Mouse (Mus musculus) layer of hippocampus, postnatal 25 days (tissue): Measurements from ENCODE around the gene Ankrd39. TPM values are rescaled to one million over a fixed set of nuclear protein-coding genes. Genes with fewer than 3 reads are reported as not detected.

Experiments used
- DNase-seq, 2 experiments: peaks; one replicate each; pipeline ENCODE4 v3.0.0; 2022; ENCODE audit warnings: mixed read lengths in 2 of 2, low spot score in 1 of 2; ENCODE audit errors: extremely low spot score in 1 of 2
- total RNA-seq, 2 experiments: library from RNA; stranded (reverse); gene quantifications; 2 replicates each; pipeline ENCODE4 v1.2.3; 2021

Gene Ankrd39
- total RNA-seq, 2 experiments from 2014 or later = 10.8 to 13.3 TPM

- DNase-seq = no peak
Observed at GRCm38 (mm10) chr1:36534595-36535058, 12.6 kb downstream of the Ankrd39 start.

DNA sequence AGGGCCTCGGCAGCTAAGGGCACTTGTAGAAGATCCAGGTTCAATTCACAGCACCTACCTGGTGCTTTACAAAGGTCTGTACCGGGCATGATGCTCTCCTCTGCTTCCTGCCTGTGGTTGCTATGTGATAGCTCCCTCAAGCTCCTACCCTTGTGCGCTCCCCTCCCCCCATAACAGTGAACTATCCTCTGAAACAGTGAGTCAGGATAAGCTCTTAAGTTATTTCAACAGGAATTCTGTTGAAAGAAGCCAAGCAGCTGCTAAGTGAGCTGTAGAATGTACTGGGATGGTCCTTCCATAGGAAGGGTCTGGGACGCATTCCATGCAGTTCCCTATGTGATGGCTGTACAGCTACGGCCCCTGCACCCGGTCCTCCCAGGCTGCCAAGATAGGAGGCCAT is 13.7 kb downstream of the Ankrd39 start:
- no peak for DNase-seq

DNA sequence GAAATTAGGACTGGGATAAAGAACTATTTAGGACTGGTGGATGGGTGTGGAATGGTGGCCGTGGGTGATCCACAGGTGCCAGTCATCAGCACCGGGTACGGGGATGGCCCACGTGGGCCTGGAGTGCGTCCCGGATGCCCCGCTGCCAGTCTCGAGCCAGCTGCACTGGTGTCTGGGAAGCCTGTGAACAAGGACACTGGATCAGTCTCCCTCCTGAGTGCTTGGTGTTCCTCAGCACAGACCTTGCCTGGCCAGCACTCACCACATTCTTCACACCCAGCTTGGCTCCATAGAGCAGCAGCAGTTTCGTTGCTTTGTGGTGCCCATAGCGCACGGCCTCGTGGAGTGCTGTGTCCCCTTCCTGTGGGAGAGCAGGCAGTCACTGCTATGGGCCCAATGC is 15.8 kb downstream of the Ankrd39 start:
- no peak for DNase-seq

DNA sequence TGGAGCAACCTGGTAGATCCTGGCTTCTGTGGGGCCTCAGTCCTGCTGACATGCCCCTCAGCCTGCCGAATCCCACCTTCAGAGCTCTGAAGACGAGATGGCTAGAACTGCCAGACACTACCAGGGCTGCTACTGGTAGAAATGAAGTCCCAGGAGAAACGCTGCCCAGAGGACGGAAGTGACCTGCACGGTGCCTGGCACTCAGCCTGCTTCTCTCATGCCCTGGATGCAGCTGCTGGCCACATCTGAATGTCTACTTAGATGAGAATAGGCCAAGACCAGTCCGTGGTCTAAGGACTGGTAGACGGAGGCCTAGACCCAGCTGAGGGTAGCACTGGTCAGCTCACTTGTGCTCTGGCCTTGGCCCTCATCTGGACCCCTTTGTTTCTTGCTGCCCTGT is 16.3 kb downstream of the Ankrd39 start:
- no peak for DNase-seq

DNA sequence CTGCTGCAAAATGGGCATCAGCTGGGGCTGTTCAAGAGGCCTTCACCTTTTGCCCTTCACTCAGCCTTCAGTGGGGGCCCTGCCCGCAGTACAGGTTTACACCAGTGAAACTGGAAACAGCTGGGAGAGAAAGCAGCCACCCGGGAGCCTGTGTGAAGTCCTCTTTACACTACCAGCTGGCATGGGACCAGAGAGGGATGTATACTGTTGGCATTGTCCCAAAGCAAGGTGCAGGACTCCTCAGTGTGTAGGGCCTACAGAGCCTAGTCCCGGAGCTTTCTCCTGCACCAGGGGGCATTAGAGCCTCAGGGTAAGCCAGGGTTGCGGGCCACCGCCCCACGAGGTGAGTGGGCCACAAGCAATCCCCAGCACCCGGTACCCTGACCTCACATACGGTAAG is 16.8 kb downstream of the Ankrd39 start:
- DNase-seq = no peak

DNA sequence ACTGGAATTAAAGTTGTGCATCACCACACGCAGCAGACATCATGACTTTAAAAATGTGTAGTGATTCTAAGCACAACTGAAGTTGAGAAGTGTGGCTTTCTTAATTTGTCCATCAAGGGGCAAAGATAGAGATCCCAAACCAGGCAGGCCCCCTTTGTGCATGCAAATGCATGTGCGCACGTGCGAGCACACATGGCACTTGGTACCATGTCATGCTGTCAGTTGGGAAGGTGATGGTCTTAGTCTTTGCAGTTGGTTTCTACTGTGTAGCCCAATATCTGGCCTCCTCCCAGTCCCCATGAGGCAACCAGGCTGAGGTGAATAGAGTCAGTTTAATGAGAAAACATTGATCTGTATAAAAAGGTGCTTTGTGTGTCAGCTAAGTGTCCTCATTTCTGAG is 17.4 kb downstream of the Ankrd39 start:
- DNase-seq = no peak

GRCm38 (mm10) chr1:36529274-36529673 is 18.0 kb downstream of the Ankrd39 start:
- DNase-seq = no peak

- no peak for DNase-seq
Observed at GRCm38 (mm10) chr1:36528351-36528750, 18.9 kb downstream of the Ankrd39 start.

- no peak for DNase-seq
Observed at GRCm38 (mm10) chr1:36526903-36527302, 20.3 kb downstream of the Ankrd39 start.

GRCm38 (mm10) chr1:36525774-36526173 is 21.5 kb downstream of the Ankrd39 start:
- no peak for DNase-seq

DNA sequence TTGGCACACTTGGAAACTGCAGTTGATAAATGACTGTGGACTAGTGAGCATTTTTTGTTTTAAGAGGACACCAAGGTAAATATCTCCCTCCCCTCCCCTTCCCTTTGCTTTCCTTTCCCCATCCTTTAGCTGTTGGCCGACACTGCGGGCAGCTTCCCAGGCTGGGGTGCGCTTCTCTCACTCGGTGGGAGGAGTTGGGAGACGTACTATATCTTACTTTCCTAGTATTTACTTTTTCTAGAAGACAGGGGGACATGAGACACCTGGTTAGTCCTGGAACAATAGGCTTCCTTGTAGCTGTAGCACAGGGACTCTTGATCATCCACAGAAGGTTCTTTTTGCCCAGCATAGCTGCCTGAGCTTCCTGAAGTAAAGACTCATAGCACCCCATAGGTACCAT is 23.2 kb downstream of the Ankrd39 start:
- DNase-seq = no peak

GRCm38 (mm10) chr1:36523332-36524013 is 23.8 kb downstream of the Ankrd39 start:
- no peak for DNase-seq

- DNase-seq = no peak
Observed at GRCm38 (mm10) chr1:36522210-36522609, 25.0 kb downstream of the Ankrd39 start.

GRCm38 (mm10) chr1:36519626-36520025 is 27.6 kb downstream of the Ankrd39 start:
- no peak for DNase-seq

DNA sequence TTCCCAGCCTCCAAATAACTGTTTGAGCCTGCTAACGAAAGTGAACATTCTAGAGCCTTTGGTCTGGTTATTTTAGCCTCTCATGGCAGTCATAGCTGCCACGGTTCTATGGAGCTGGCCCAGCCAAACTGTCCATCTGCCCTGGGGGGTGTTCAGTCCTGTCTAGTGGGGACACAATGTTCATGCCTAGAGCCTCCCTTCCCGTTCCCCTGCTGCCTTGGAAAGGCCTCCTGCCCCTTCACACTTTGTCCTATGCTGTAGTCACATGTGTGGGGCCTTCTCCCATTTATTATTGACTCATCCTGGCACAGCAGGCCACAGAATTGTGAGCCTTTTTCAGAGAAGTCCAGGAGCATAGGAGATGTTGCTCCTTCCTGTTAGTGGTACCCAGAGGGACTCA is 29.0 kb downstream of the Ankrd39 start:
- DNase-seq = no peak

DNA sequence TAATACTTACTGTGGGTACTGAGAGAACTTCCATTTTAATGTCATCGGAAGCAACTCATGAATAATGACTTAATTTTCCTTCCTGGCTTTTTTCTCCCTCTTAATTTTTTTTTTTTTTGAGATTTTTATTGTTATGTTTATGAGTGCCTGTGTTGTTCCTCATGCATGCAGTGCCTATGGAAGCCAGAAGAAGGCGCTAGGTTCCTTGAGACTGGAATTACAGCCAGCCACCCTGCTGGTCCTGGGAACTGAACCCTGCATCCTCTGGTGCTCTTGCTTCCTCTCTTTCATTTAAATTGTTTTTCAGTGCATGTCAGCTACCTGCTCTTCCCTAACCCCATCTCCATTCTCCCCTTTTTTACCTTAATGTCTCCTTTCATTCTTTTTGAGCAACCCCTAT is 33.5 kb downstream of the Ankrd39 start:
- no peak for DNase-seq

DNA sequence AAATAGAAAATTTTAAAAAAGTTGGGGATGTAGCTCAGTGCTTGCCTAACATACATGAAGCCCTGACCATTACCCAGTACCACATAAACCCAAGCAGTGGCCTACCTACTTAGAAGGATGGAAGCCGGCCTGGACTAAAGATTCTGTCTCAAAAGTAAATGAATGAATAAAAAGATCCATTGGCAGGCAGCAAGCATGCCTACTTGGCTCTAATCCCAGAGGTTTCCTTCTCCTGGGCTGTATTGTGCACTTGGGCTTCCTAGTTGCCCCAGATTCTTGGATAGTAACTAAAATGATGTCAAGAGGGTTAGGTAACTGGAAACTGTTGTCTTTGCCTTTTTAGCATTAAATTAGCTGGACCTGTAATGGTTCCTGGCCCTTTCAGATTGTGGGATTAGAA is 33.9 kb downstream of the Ankrd39 start:
- DNase-seq = no peak

DNA sequence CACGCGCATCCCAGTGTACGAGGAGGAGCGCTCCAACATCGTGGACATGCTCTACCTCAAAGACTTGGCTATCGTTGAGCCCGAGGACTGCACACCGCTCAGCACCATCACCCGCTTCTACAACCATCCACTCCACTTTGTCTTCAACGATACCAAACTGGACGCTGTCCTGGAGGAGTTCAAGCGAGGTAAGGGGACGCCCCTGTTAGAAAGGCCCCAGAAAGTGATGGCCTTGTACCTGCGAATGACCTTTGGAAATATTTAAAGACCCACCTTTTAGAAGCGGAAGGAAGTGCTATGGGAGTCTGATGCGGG is 34.3 kb downstream of the Ankrd39 start:
- no peak for DNase-seq

DNA sequence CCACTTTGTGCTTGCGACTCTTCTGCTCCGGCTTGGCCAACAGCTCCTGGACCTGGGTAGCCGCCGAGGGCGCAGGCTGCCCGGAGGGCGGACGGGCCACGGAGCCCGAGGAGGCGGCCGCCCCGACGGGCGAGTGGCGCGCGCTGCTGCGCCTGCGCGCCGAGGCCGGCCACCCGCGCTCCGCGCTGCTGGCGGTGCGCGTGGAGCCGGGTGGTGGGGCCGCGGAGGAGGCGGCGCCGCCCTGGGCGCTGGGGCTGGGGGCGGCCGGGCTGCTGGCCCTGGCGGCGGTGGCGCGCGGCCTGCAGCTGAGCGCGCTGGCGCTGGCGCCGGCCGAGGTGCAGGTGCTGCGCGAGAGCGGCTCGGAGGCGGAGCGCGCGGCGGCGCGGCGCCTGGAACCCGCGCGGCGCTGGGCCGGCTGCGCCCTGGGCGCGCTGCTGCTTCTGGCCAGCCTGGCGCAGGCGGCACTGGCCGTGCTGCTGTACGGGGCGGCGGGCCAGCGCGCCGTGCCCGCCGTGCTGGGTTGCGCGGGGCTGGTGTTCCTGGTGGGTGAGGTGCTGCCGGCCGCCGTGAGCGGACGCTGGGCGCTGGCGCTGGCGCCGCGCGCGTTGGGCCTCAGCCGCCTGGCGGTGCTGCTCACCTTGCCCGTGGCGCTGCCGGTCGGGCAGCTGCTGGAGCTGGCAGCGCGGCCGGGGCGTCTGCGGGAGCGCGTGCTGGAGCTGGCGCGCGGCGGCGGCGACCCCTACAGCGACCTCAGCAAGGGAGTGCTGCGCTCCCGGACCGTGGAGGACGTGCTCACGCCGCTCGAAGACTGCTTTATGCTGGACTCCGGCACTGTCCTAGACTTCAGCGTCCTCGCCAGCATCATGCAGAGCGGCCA is 34.9 kb downstream of the Ankrd39 start:
- no peak for DNase-seq

DNA sequence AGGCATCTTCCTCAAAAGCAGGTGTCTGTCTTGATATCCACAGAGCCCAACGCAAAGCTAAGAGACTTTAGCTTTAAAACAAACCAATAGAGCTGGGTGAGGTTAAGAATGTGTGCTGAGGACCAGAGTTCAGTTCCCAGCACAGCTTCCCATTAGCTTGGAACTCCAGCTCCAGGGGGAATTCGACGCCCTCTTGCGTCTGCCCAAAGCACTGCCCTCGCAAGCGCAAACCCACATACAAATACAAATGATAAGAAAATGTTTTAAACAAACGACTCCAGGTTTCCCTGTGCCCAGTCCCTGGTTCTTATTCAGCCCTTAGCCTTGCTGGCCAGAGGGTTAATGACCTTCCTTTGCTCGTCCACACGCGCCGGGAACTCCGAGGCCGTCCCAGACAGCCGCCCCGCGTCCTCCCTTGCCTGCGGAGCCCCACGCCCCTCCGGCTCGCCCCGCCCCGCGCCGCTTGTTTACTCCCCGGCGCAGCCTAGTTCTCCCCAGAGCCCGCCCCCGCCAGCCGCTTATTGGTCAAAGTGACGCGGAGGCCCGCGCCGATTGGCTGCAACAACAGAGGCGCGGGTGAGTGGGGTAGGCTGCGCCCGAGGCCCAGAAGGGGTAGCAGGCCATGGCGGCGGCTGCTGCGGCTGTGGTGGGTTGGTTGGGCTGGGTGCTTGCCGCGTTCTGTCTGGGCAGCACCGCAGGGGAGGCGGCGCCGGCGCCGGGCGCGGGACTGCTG is 35.8 kb downstream of the Ankrd39 start, which contains the start of gene Cnnm3:
Gene Cnnm3 (plus strand): TSS at position 579 of the 733 bp plus-strand sequence.
- DNase-seq = peak; percentile 99

DNA sequence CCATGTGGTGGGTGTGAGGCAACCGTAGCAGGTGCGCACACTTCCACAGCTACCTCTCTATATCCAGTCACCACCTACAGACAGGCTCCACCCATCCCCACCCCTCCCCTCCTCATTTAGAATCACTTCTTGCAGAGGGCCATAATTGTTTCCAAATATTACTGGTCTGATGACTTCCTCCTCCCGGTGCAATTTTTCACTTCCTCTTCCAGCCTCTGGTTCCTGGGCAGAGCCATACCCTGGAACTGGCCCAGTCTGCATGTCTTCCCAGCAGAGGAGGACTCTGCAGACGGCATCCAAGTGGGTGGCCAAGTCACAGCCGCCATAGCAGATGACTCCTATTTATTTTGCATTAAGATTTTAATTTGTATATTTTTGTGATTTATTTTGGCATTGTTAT is 39.0 kb downstream of the Ankrd39 start:
- no peak for DNase-seq
